Comparison of ENCODE assay signal across 22 mouse cellular contexts in genomic region chr5:75543757-75544156, GRCm38 (mm10).
"Had no signal": no experiment of that assay in that cellular context is flagged by ENCODE, and none has a peak within 500 bp of the region (broad histone marks: within the 10 kb centered on the region; RNA-seq: fewer than 3 reads in every experiment).

No protein-coding gene starts in this region.

- H3K4me1 ChIP-seq: hindbrain, embryonic 10.5 days; hindbrain, embryonic 12.5 days; limb, embryonic 10.5 days; limb, embryonic 12.5 days had no signal

- H3K9me3 ChIP-seq: heart, embryonic 10.5 days; heart, embryonic 12.5 days; hindbrain, embryonic 10.5 days; hindbrain, embryonic 12.5 days; intestine, embryonic 15.5 days; limb, embryonic 10.5 days; limb, embryonic 12.5 days had no signal

- H3K27ac ChIP-seq: gastrocnemius, adult 2 months; heart, embryonic 10.5 days; hindbrain, embryonic 10.5 days; hindbrain, embryonic 12.5 days; hindbrain, embryonic 14.5 days; intestine, embryonic 15.5 days; layer of hippocampus, adult 2 months; left cerebral cortex, adult 2 months; limb, embryonic 10.5 days; limb, embryonic 12.5 days had no signal

- ATAC-seq: hindbrain, embryonic 16.5 days; inflammation-experienced regulatory T-cells, adult 6 months; intestine, postnatal 0 days had no signal

- DNase-seq: gastrocnemius, adult 2 months; gastrocnemius, postnatal 10 days; gastrocnemius, postnatal 25 days; heart, adult 18-20 months; heart, postnatal 10 days; heart, postnatal 4 days; kidney, adult 18-20 months; kidney, adult 8-10 months; kidney, postnatal 25 days had no signal

- H3K36me3 ChIP-seq: heart, embryonic 10.5 days; heart, embryonic 12.5 days; hindbrain, embryonic 10.5 days; hindbrain, embryonic 12.5 days; intestine, embryonic 15.5 days; limb, embryonic 10.5 days; limb, embryonic 12.5 days had no signal

- H3K9ac ChIP-seq: heart, embryonic 12.5 days; hindbrain, embryonic 12.5 days; hindbrain, embryonic 14.5 days; intestine, embryonic 15.5 days; limb, embryonic 12.5 days had no signal

- H3K27me3 ChIP-seq: heart, embryonic 12.5 days; intestine, embryonic 15.5 days; limb, embryonic 12.5 days had no signal

- H3K4me3 ChIP-seq: gastrocnemius, adult 2 months; heart, embryonic 10.5 days; heart, embryonic 12.5 days; hindbrain, embryonic 10.5 days; hindbrain, embryonic 12.5 days; intestine, embryonic 15.5 days; layer of hippocampus, adult 2 months; left cerebral cortex, adult 2 months; limb, embryonic 10.5 days; limb, embryonic 12.5 days had no signal

- H3K4me2 ChIP-seq: heart, embryonic 12.5 days; hindbrain, embryonic 12.5 days; hindbrain, embryonic 14.5 days; intestine, embryonic 15.5 days; limb, embryonic 12.5 days had no signal
